ENCODE assay signal across 13 mouse cellular contexts in genomic region chr11:80505581-80505980, GRCm38 (mm10). TPM values are rescaled to one million over a fixed set of nuclear protein-coding genes. Genes with fewer than 3 reads are reported as not detected.
DNase-seq lines count a peak whose midpoint lies in the region; ATAC-seq and TF ChIP-seq lines count a peak whose summit lies in the region.
"Had no signal": no experiment of that assay in that cellular context is flagged by ENCODE, and none has a peak within 500 bp of the region (broad histone marks: within the 10 kb centered on the region; RNA-seq: fewer than 3 reads in every experiment).

No protein-coding gene starts in this region.

- ATAC-seq in hindbrain, embryonic 14.5 days (ENCODE audit: low FRiP score) = no peak
- no peak for ATAC-seq in neural tube, embryonic 14.5 days (ENCODE audit: low read depth)
- ATAC-seq in activated CD4-positive, CD25-positive, alpha-beta regulatory T cell, adult 4 months = no peak
- ATAC-seq: intestine, embryonic 16.5 days had no signal

- H3K9me3 ChIP-seq in embryonic facial prominence, embryonic 10.5 days = no peaks in the 10 kb centered on the region
- no peaks in the 10 kb centered on the region for H3K9me3 ChIP-seq in hindbrain, embryonic 14.5 days (ENCODE audit: control insufficient read depth, low read length)
- no peaks in the 10 kb centered on the region for H3K9me3 ChIP-seq in neural tube, embryonic 14.5 days (ENCODE audit: control insufficient read depth, low read length)
- H3K9me3 ChIP-seq: embryonic facial prominence, embryonic 12.5 days had no signal

- peaks cover 37% of the 10 kb centered on the region for H3K4me1 ChIP-seq in embryonic facial prominence, embryonic 10.5 days
- H3K4me1 ChIP-seq in hindbrain, embryonic 14.5 days (replicated peaks; ENCODE audit: control insufficient read depth, insufficient read depth, low read length) = peaks cover 41% of the 10 kb centered on the region
- H3K4me1 ChIP-seq in neural tube, embryonic 14.5 days (ENCODE audit: control insufficient read depth, insufficient read depth, low read length) = peaks cover 33% of the 10 kb centered on the region

- TF ChIP-seq CTCF in left cerebral cortex, adult 2 months (IDR thresholded peaks at IDR 0.05) = no peak

- 78% methylated on average over 3 of the region's 3 CpGs for WGBS in embryonic facial prominence, embryonic 10.5 days
- whole genome bisulfite sequencing in hindbrain, embryonic 14.5 days = 60% methylated on average over 3 of the region's 3 CpGs
- whole genome bisulfite sequencing in neural tube, embryonic 14.5 days = 64% methylated on average over 3 of the region's 3 CpGs

- intact Hi-C loops in left cerebral cortex, adult 2 months (cut with DNase I) = loop anchor here (5.0 kb wide), 1 partner anchor 47 kb away; no protein-coding TSS in a partner anchor
- intact Hi-C loops in left cerebral cortex, postnatal 4 days (cut with DNase I) = no loop called here

- H3K9ac ChIP-seq in hindbrain, embryonic 14.5 days = no peak overlapping the region
- H3K9ac ChIP-seq in neural tube, embryonic 14.5 days (replicated peaks; ENCODE audit: low read depth, low read length) = no peak overlapping the region
- H3K9ac ChIP-seq: embryonic facial prominence, embryonic 12.5 days had no signal

- no peak overlapping the region for H3K4me2 ChIP-seq in hindbrain, embryonic 14.5 days (replicated peaks)
- no peak overlapping the region for H3K4me2 ChIP-seq in neural tube, embryonic 14.5 days (ENCODE audit: low read depth, low read length)
- H3K4me2 ChIP-seq: embryonic facial prominence, embryonic 12.5 days had no signal

- no peak for DNase-seq in left cerebral cortex, adult 2 months (ENCODE audit: extremely low spot score in 1 of 2, low spot score in 2 of 2)
- no peak for DNase-seq in left cerebral cortex, postnatal 4 days
- DNase-seq in embryonic facial prominence, embryonic 10.5 days (ENCODE audit: low spot score) = no peak
- DNase-seq in hindbrain, embryonic 14.5 days (ENCODE audit: low spot score) = no peak
- no peak for DNase-seq in cerebellum, postnatal 4 days (ENCODE audit: low spot score in 2 of 2)
- no peak for DNase-seq in urinary bladder, adult 18-20 months (ENCODE audit: low spot score in 2 of 2)
- DNase-seq: adrenal gland, postnatal 10 days; liver; lung, postnatal 14 days had no signal

- no peaks in the 10 kb centered on the region for H3K36me3 ChIP-seq in embryonic facial prominence, embryonic 10.5 days (replicated peaks)
- no peaks in the 10 kb centered on the region for H3K36me3 ChIP-seq in hindbrain, embryonic 14.5 days (replicated peaks; ENCODE audit: control insufficient read depth, insufficient read depth)
- H3K36me3 ChIP-seq in neural tube, embryonic 14.5 days (ENCODE audit: control insufficient read depth, insufficient read depth, low read length) = no peaks in the 10 kb centered on the region
- H3K36me3 ChIP-seq: embryonic facial prominence, embryonic 12.5 days had no signal

- peak overlapping the region; percentile 87 for H3K27ac ChIP-seq in left cerebral cortex, adult 2 months
- 0 out of 2 replicates have a peak overlapping the region, but pooled peaks have one; percentile 86 for H3K27ac ChIP-seq in embryonic facial prominence, embryonic 10.5 days (replicated peaks)
- H3K27ac ChIP-seq in hindbrain, embryonic 14.5 days = peak overlapping the region; percentile 99
- H3K27ac ChIP-seq in neural tube, embryonic 14.5 days (ENCODE audit: low read depth, low read length) = peak overlapping the region; percentile 99
- H3K27ac ChIP-seq: embryonic facial prominence, embryonic 12.5 days had no signal

- H3K4me3 ChIP-seq in left cerebral cortex, adult 2 months = no peak overlapping the region
- no peak overlapping the region for H3K4me3 ChIP-seq in embryonic facial prominence, embryonic 10.5 days
- H3K4me3 ChIP-seq in hindbrain, embryonic 14.5 days (replicated peaks; ENCODE audit: low read length) = no peak overlapping the region
- H3K4me3 ChIP-seq in neural tube, embryonic 14.5 days (ENCODE audit: low read depth, low read length) = no peak overlapping the region
- H3K4me3 ChIP-seq: embryonic facial prominence, embryonic 12.5 days had no signal

- no peaks in the 10 kb centered on the region for H3K27me3 ChIP-seq in embryonic facial prominence, embryonic 10.5 days (replicated peaks; ENCODE audit: low read depth, poor library complexity, severe bottlenecking)
- H3K27me3 ChIP-seq in hindbrain, embryonic 14.5 days (ENCODE audit: control insufficient read depth, insufficient read depth, low read length) = no peaks in the 10 kb centered on the region
- no peaks in the 10 kb centered on the region for H3K27me3 ChIP-seq in neural tube, embryonic 14.5 days (ENCODE audit: control insufficient read depth, insufficient read depth, low read length)
- H3K27me3 ChIP-seq: embryonic facial prominence, embryonic 12.5 days had no signal

RNA-seq across cellular contexts. Expression of gene Cdk5r1, which starts 28.8 kb away (rescaled TPM):
- 100 to 1,000 TPM; 329 to 334 TPM for total RNA-seq in left cerebral cortex, adult 2 months (2021)
- 100 to 1,000 TPM; 380 to 382 TPM for total RNA-seq in left cerebral cortex, postnatal 4 days (2021)
- polyA plus RNA-seq in embryonic facial prominence, embryonic 10.5 days (2016; fragmentation: Nextera tagmentation; extraction: Ambion mirVana) = 4.1 and 4.8 TPM in 2 replicates
- polyA plus RNA-seq in hindbrain, embryonic 14.5 days (2014; fragmentation: Nextera tagmentation; extraction: Ambion mirVana) = 90.1 and 92.7 TPM in 2 replicates
- 83.1 and 84.0 TPM in 2 replicates for polyA plus RNA-seq in neural tube, embryonic 14.5 days (2014; fragmentation: Nextera tagmentation; extraction: Ambion mirVana)
- polyA plus RNA-seq in activated CD4-positive, CD25-positive, alpha-beta regulatory T cell, adult 4 months (2017; shearing (Covaris generic)) = under 1 TPM; 0.89 to 0.98 TPM

Comparison
In these comparisons a context has a peak if more than half of its experiments do, and no peak if none do; other contexts are left out.
1. RNA of gene Cdk5r1, which starts 28.8 kb away (polyA plus RNA-seq): 90.1 to 92.7 TPM in hindbrain, embryonic 14.5 days and 83.1 to 84.0 TPM in neural tube, embryonic 14.5 days; 4.1 to 4.8 TPM in embryonic facial prominence, embryonic 10.5 days and 0.89 to 0.98 TPM in activated CD4-positive, CD25-positive, alpha-beta regulatory T cell, adult 4 months; every median in the first group is over 10 times any median in the second.
2. Peak in every context shown above with its lines, with median percentiles within 50 percentile points of each other: H3K27ac ChIP-seq.